Mouse (Mus musculus): ENCODE results near the gene Apbb2.

Gene Apbb2

GRCm38 (mm10) chr5:66415700-66416543, 202.7 kb downstream of the Apbb2 start:
- no peak for DNase-seq (ENCODE audit: low spot score in 2 of 2)

DNA sequence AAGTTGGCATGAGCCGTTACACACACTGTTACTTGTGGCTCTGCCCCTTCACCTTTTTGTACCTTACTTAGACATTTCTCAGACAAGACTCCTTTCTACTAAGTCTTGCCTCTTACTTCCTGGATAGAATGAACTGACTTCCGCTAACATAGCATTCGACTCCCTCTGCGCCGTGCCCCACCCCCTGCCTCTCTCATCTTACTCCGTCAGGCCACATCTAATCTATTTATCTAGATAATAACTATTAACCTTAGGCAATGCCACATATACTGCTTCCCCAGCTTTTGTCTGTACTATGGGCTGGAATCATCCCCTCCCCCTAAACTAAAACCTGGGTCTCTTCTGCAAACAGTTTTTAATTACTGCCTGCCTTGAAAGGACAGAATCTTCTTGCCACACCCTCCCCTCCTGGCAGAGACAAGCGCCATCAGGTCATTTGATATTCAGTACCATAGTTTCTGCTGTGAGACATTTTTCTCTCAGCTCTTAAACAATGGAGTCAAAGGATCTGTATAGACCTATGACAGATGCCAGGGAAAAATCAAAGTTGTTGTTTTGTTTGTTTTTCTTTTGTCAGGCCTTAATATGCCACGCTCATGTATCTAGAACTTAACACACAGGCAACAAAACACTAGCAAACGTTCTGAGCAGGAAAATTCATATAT, 203.4 kb downstream of the Apbb2 start:
- no peak for DNase-seq (ENCODE audit: low spot score in 2 of 2)

GRCm38 (mm10) chr5:66413402-66413801, 205.2 kb downstream of the Apbb2 start:
- no peak for DNase-seq (ENCODE audit: low spot score in 2 of 2)

DNA sequence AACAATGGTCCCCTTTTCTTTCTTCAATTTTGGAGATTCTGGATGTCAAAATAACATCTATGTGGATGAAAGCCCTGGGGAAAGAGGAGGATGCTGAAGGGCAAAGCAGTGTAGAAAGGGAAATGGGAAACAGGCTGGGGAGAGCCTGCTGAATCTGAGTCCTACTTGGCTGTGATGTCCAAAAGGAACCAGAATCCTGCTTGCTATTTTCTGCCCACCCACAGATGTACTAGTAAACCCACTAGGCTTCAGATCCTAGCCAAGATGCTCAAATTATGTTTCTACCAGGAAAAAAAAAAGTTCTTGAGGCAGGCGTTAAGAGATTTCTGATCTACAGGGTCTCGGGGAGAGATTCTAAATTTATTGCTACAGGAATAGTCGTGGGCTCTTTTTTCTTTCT, 205.8 kb downstream of the Apbb2 start:
- DNase-seq (ENCODE audit: low spot score in 2 of 2) = no peak

- DNase-seq (ENCODE audit: low spot score in 2 of 2) = no peak
Measured at GRCm38 (mm10) chr5:66408546-66408945, 210.0 kb downstream of the Apbb2 start.

- DNase-seq (ENCODE audit: low spot score in 2 of 2) = no peak
Measured at GRCm38 (mm10) chr5:66407948-66408347, 210.6 kb downstream of the Apbb2 start.

DNA sequence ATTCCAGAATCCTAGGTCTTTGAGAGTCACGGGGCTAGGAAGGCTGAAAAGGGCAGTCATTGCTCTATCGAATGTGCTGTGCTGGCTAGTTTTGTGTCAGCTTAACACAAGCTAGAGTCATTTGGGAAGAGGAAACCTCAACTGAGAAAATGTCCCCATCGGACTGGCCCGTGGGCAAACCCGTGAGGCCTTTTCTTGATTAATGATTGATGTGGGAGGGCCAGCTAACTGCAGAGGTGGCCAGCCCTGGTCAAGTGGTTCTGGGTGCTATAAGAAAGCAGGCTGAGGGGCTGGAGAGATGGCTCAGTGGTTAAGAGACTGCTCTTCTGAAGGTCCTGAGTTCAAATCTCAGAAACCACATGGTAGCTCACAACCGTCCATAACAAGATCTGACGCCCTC, 212.2 kb downstream of the Apbb2 start:
- no peak for DNase-seq (ENCODE audit: low spot score in 2 of 2)

- no peak for DNase-seq (ENCODE audit: low spot score in 2 of 2)
Measured at GRCm38 (mm10) chr5:66405731-66406399, 212.7 kb downstream of the Apbb2 start.

DNA sequence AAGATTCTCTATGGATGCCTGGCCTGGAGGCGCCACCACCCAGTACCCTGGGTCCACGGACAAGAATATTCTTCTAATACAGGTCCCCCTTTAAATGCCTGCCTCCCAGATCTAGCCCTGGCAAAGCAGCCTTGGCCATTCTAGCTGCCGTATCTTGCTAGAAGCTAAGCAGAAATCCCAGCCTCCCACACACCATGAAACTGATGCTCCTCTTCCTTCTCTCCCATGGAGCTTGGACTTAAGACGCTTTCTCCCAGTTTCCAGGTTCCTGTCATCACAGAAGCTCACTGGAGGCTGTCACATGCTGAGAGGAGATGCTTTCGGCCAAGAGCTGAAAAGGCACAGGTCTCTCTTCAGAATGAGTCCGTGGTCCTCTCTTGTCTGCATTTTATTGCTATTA, 213.3 kb downstream of the Apbb2 start:
- DNase-seq (ENCODE audit: low spot score in 2 of 2) = no peak

DNA sequence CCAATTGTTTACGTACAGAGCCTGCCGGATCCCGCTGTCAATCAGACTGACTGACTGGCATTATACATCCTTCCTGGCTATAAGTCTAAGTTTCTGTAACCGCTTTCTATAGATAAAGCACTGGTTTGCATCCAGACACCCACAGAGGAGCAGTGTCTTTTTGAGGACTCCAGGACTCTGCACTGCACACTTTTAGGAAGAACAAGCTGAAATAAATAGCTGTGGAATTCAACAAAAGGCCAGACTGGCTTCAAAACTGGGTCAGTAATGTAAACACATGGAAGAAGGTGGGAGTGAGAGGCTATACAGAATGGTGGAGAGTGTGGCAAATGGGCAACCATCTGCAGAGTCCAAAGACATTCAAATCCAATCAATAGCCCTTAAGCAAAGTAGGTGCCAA, 218.0 kb downstream of the Apbb2 start:
- DNase-seq (ENCODE audit: low spot score in 2 of 2) = no peak

DNA sequence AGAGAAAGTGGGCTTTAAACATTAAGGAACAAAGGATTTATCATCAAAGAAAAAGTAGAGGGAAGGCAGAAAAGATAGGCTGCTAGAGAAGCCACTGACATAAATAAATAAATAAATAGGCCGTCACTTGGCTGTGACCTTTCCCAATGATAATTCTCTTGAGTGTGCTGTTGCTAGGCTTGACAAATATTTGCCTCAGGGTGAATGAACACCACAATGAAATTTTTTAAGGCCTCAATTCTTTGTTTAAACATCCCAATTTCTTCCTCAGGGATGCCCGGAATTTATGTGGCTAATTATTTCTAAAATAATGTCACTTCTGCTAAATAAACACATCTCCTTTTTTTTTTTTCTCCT, 219.3 kb downstream of the Apbb2 start:
- DNase-seq (ENCODE audit: low spot score in 2 of 2) = no peak

DNA sequence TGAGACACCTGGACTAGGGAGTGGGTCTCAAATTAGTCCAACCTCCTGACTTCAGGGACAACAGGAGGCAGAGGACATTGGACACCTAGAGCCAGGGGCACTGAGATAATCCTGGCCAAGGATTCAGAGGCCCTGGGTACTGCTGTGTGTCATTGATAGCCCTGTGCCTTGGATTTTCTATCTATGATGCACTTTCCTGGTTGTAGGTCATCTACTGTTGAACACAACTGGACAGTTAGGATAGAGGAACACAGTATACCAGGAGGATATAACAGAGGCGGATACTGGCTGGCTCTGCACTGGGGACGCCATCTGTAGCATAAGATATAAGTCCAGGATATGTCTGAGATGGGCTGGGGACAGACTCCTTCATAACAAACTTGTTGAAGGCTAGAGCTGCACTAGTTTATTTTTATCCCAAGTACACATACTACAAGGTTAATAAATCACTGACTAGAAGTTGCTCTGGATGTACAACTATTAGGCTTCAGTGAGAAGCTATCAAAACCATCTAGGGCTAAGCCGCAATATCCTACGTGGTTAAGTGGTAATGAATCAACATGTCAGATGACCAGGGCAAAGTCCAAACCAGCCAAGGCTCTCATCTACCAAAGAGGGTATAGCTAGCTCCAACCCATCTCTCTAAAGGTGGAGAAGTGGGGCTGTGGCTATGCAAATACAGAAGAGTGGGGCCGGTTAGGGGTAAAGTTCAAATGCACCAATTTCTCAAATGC, 219.9 kb downstream of the Apbb2 start:
- DNase-seq (ENCODE audit: low spot score in 2 of 2) = no peak

DNA sequence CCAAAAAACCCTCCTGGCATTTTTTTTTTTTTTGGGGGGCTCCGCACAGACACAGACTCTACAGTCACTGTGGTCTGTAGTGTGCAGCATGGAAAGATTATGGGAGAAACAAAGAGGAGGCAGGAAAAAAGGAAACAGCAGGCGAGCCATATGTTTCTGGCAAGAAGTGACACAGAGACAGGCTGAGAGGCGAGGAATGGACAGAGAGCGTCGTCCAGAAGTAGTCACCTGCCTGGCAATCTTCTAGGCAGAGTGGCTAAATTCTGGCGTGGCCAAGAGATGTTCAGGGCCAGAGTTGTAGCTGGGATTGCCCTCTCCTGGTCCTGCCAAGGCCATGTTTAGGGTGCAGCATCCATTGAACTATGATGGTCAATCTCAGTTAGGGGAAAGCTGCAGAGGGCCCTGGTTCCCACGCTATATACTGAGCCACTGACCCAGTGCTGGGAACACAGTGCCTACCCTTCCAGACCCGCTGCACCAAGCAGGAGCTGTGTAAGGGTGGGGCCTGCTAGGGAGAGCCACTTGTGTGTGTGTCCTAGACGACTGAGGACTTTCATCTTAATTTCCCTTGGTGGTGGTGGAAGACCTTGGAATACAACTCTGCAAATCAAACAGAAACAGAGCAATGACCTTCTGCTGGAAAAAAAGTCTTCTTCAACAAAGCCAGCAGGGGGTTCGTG, 224.7 kb downstream of the Apbb2 start:
- no peak for DNase-seq (ENCODE audit: low spot score in 2 of 2)

DNA sequence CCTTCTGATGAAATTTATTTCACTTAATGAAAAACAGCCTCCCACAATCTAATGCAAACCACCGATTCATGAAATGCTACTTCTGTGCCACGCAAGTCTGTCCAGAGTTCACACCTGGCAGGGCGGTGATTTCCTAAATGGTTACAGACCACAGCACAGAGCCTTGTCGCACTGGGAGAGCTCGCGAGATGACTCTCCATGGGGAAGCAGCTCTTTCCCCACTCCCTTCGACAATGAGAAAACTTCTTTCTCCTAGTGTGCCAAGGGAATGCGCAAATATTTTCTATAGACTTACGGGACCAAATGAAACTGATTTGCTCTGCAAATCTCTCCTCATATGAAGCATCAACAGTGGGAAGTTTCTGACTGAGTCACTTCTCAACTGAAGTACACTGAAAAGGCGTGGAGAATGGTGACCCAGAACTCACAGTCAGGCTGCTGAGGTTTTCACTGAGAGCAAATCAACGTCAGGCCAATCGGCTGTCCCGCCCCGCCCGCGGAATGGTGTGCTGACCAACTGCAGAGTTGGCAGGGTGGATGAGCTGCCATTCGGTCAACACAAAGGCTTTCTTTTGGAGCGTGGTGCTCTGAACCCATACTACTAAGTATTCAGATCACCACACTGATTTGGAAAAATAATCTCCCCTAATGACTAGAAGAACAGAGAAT, 225.6 kb downstream of the Apbb2 start:
- no peak for DNase-seq (ENCODE audit: low spot score in 2 of 2)

GRCm38 (mm10) chr5:66391771-66392170, 226.8 kb downstream of the Apbb2 start:
- no peak for DNase-seq (ENCODE audit: low spot score in 2 of 2)

GRCm38 (mm10) chr5:66391299-66391698, 227.3 kb downstream of the Apbb2 start:
- no peak for DNase-seq (ENCODE audit: low spot score in 2 of 2)

DNA sequence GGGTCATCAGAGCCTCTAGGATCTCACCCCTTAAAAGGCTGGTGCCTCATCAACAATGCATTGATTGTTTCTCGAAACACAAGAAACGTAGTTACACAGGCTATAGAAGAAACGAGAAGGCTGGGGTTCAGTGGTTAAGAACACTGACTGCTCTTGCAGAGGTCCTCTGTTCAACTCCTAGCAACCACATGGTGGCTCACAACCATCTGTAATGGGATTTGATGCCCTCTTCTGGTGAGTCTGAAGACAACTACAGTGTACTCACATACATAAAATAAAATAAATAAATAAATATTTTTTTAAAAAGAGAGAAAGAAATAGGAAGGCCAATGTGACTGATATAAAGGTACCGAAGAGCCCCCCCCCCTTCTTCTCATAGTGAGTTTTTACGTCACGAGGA, 228.0 kb downstream of the Apbb2 start:
- no peak for DNase-seq (ENCODE audit: low spot score in 2 of 2)

DNA sequence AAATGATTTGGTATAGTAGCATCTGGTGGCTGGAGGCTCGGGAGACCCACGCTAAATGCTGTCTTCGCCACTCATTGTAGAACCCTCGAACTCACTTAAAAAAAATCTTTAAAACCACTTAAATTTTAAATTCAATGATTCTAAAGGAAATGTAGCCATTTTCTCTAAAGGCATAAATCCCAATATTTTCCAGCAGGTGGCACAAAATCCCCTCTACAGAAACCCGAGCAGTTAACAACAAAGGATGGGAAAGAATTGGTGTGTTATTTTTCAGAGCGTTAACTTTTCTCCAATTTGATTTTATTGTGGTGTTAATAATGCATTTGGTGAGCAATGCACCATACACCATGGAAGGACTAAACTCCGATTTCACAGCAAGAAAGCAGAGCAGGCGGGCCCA, 231.1 kb downstream of the Apbb2 start:
- DNase-seq (ENCODE audit: low spot score in 2 of 2) = no peak

GRCm38 (mm10) chr5:66385636-66386035, 232.9 kb downstream of the Apbb2 start:
- DNase-seq (ENCODE audit: low spot score in 2 of 2) = peak; percentile 7 to 45

DNA sequence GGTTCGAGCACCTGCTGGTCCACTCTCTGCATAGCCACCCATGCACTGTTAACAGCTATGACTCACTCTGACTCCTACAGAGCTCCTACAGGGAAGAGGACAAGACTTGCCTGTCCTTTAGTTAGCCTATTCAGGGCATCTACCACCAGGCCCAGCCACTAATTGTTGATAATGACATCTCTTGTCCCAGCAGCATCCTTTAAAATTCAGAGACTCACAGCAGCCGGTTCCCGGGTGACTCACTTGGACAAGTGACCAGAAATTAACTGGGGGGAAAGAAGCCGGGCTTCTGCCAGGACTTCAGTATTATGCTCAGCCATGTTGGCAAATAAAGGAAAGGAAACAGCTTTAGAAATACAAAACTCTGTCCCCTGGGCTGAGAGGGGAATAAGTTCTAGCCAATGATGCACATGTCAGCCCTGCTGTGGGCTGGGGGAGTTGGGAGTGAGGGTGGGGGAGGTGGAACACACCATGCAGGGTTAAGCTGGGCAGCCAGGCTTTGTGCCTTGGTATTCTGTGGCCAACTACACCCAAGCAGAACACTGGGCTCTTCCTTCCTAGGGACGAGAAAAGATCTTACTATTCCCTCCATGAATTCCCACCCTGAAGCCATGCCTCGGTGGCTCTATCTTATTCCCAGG, 233.7 kb downstream of the Apbb2 start:
- no peak for DNase-seq (ENCODE audit: low spot score in 2 of 2)

GRCm38 (mm10) chr5:66384114-66384513, 234.5 kb downstream of the Apbb2 start:
- DNase-seq (ENCODE audit: low spot score in 2 of 2) = no peak

All from thymus, postnatal 10 days (tissue).